Comparison of ENCODE assay signal across 1 mouse cellular context in genomic region chr2:112454125-112454861, GRCm38 (mm10).
TF ChIP-seq lines count a peak whose summit lies in the region.

No protein-coding gene starts in this region.

TF ChIP-seq in MEL, 35 proteins besides CTCF, POLR2A, EP300 and RAD21 (continued from another document):
- no peak for TF ChIP-seq MEF2A (IDR thresholded peaks at IDR 0.05; ENCODE audit: extremely low read depth, insufficient replicate concordance, low read depth, low read length, poor library complexity, severe bottlenecking)
